Mouse (Mus musculus) adrenal gland, postnatal 10 days (tissue): ENCODE measurements around the gene Eml4. TPM values are rescaled to one million over a fixed set of nuclear protein-coding genes. Genes with fewer than 3 reads are reported as not detected.

Experiments used
- DNase-seq: peaks from one replicate; pipeline ENCODE4 v3.0.0; 2021; ENCODE audit warnings: mixed read lengths
- total RNA-seq, 2 experiments: library from RNA; stranded (reverse); gene quantifications; 2 replicates each; pipeline ENCODE4 v1.2.3; 2021

The Eml4 gene
- total RNA-seq, 2 experiments from 2014 or later = 19.9 to 21.8 TPM

GRCm38 (mm10) chr17:83499692-83500091, 149.0 kb downstream of the Eml4 start:
- no peak for DNase-seq

DNA sequence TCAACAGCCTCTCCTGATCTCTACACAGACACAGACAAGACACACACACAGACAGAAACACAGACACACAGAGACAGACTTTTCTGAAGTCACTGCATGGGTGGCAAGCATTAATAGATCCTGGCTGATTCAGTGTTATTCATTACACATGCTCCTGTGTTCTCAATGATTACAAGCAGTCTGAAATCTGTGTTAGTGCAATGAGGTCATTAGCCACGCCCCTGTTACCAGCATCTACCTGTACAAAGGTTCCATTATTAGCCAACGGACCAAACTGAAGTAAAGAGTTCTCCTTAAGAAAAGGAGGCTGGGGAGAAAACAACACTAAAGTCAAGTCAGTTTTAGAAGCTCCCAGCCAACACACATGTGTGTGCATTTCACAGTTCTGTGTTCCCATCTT, 153.0 kb downstream of the Eml4 start:
- DNase-seq = no peak

DNA sequence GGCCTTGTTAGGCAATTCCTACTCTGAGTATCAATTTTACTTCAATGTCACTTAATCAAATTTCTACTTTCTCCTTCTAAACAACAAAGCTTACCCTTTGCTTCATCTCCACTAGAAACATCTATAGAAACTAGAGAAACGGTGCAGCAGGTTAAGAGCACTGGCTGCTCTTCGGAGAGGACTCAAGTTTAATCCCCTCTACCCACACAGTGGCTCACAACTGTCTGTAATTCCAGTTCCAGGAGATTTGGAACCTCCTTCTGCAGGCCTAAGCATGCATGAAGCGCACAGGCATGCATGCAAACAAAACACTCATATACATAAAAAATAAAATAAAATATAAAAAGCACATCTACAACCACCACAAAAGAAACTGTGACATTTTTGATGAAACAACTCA, 161.4 kb downstream of the Eml4 start:
- DNase-seq = no peak

DNA sequence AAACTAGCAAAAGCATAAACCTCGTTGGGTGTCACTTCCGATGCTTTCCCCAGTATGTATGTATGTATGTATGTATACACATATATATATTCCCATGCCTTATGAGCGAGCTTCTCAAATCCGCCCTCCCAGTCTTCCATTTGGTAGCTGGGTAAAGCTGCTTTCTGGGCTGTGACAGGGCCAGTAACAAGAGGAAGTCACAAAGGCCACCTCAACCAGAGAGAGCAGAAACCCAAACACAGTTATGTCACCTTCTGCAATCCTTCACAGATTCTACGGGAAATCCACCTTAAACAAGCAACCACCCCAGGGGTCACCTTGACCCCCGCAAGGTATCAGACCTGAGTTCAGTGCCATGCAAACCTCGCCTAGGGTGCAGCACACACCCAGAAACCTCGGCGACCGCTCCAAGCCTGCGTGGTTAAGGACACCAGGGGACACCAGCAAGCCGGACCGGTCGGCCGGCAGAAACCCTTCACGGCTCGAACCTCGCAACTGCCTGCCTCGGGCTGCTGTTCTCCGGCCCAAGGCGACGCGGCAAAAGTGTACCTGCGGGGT, 163.0 kb downstream of the Eml4 start:
- no peak for DNase-seq

GRCm38 (mm10) chr17:83514213-83514701, 163.5 kb downstream of the Eml4 start:
- peak; percentile 91 for DNase-seq

DNA sequence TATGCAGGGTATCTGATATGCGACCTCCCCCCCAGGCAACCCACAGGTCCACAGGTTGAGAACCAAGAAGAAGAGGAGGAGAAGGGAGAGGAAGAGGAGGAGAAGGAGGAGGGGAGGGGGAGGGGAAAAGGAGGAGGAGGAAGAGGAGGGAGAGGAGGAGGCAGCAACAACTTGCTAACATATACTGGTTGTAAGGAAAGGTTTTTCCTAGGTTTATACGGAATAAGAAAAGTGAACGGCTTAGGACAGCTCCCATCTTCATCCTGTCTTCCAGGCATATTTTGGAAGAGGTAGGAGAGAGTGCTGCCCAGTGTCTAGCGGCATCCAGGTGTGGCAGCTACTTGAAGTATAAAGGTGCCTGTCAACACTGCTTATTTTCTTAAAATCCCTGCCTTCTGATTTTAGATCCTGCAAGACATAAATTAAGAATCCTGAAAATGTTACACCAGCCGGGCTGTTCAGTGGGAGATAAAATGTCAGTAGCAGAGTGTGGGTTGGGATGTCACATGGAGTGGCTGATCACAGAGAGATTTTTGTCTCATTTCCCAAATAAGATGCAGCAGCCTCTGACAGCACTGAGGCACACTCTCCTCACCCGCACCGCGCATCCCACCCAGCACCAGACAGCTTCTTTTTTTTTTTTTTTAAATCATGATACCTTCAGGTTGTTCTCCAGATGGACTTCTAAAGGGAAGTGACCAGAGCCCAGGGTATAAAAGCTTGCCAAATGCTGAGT, 166.7 kb downstream of the Eml4 start, which contains the start of gene Cox7a2l:
Gene Cox7a2l, minus strand, starts transcription at position 51 of the 736 bp plus-strand sequence.
- no peak for DNase-seq

DNA sequence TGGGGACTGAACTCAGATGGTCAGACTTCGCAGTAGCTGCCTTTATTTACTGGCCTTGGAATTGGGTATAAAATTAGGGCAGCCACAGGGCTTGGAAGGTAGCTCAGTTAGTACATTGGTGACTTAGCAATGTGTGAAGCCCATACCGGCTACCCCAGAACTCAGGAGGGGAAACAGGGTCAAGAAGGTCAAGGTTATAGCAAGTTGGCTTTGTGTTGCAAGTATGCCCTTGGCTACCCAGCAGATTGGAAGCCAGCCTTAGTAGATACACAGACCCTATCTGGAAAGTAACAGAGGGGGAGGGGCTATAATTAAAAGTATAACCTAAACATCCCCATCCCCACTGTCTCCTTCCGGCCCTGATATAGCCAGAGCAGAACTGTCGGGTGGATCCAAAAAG, 171.2 kb downstream of the Eml4 start:
- DNase-seq = no peak

DNA sequence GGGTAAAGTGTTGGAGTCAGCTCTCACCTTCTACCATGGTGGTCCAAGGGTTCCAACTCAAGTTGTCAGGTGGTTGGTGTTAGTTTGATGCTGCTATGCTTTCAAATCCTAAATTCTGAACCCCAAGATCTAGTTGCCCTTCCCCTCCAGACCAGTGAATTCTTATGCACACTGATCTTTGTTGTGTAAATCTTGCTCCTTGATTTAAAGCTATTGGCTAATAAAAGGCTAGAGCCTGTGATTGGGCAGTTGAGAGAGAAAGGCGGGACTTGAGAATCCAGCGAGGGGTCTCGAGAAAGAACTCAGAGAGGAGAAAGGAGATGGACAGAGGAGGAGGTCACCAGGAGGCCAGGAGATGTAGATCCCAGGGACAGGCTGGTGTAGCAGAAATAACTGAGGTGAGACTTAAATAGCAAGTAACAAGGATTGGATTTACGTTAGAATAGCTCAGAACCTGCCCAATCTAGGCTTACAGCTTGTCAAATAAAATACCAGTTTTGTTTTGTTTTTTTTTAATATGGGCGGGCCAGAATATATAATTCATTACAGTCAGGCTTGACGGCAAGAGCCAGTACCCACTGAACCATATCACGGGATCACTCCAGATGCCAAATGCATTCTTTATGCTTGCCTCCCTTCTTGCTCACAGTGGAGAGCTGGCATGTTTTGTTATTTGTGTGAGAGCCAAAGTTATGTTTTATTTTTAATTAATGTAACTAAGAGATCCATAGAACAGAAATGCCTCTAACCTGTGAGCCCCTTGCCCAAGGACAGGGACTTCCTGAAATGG, 172.1 kb downstream of the Eml4 start:
- no peak for DNase-seq

- no peak for DNase-seq
Observed at GRCm38 (mm10) chr17:83524753-83525152, 174.0 kb downstream of the Eml4 start.

- no peak for DNase-seq
Observed at GRCm38 (mm10) chr17:83525596-83525995, 174.9 kb downstream of the Eml4 start.

DNA sequence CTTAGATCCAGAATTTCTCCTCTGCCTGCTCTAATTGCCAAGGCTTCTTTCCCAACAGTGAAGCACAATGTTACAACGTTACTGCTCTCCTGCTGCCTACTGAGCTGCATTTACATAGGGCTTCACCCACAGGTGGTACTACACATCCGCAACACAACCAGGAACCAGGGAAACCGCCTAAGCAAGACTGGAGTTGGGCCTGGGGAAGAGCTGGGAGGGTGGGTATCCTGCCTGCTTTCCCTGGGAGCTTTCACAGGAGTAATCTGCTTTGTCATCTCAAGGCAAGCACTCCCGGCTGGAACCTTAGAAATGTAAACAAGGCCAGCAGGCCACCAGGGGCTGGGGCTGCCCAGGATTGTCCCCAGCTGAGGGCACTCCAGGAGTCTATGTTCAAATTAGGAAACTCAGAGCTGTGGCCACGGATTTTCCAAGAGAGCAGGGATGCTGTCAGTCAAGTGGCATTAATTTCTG, 175.4 kb downstream of the Eml4 start:
- DNase-seq = no peak

GRCm38 (mm10) chr17:83526624-83527532, 176.1 kb downstream of the Eml4 start:
- DNase-seq = peak; percentile 66

- peak; percentile 60 for DNase-seq
Observed at GRCm38 (mm10) chr17:83527651-83528381, 177.1 kb downstream of the Eml4 start.

Other genes starting within 250 kb of the Eml4 start
- 100 to 1,000 TPM in 1 of 2 experiments, 10 to 100 TPM in 1; 95.0 to 101 TPM for gene Pkdcc, start 135.6 kb upstream of the Eml4 start, total RNA-seq
- 100 to 1,000 TPM; 271 to 309 TPM for gene Cox7a2l, start 166.4 kb downstream of the Eml4 start, total RNA-seq